Mouse (Mus musculus): ENCODE measurements around the gene Fam136a. TPM values are rescaled to one million over a fixed set of nuclear protein-coding genes. Genes with fewer than 3 reads are reported as not detected.
A peak's percentile ranks its signal among the peaks of the same experiment; 100 is the strongest.

Gene Fam136a
- total and polyA plus RNA-seq, 3 experiments, result 152 to 339 (median 160) TPM

- DNase-seq (ENCODE audit: extremely low read depth), result no peak
- Histone ChIP-seq H3K27ac (ENCODE audit: insufficient read depth, low read depth) (no peak overlapping the region), H3K9ac (ENCODE audit: insufficient read depth, low read depth) (no peak overlapping the region), H3K27me3 (replicated peaks) (no peaks in the 10 kb centered on the region), H3K4me1 (ENCODE audit: control insufficient read depth in 1 of 2, insufficient read depth in 2 of 2) (peaks cover 0 to 8% of the 10 kb centered on the region in 2 experiments; a peak in 3 of 4 replicates), H3K4me3 (replicated peaks in 1 of 3; ENCODE audit: low read depth in 2 of 3, low read length in 2 of 3, poor library complexity in 1 of 3) (no peak overlapping the region), H3K79me2 (replicated peaks; ENCODE audit: control insufficient read depth, extremely low read depth, insufficient read depth, poor library complexity, severe bottlenecking) (no peaks in the 10 kb centered on the region; the same call in 1 of the 2 replicates), H3K36me3 (replicated peaks in 1 of 2; ENCODE audit: control insufficient read depth in 1 of 2, insufficient read depth in 1 of 2, low read length in 1 of 2) (peaks cover 40 to 64% of the 10 kb centered on the region in 2 experiments), H3K9me3 (replicated peaks; ENCODE audit: low read length) (no peaks in the 10 kb centered on the region), H3K4me2 (ENCODE audit: insufficient read depth, low read depth, poor library complexity, severe bottlenecking) (no peak overlapping the region)
- in situ Hi-C loops (cut with MboI; ENCODE audit: low pct_ligation_motif_present, low pct_unique_long_range_greater_than_20kb, low sequenced_read_pairs), result no loop called here
- TF ChIP-seq ZKSCAN1 (IDR thresholded peaks at IDR 0.05; ENCODE audit: borderline replicate concordance, low read depth, low read length) (no peak), CTCF (conservative IDR thresholded peaks at IDR 0.05 in 1 of 2, IDR thresholded peaks at IDR 0.05 in 1 of 2; ENCODE audit: low read depth in 2 of 2, low read length in 2 of 2) (peak; percentile 36 to 49; a peak in 3 of 4 replicates), RAD21 (IDR thresholded peaks at IDR 0.05; ENCODE audit: low read depth, low read length) (peak; percentile 14)
- dilution Hi-C loops (cut with MboI; ENCODE audit: extremely low pct_ligation_motif_present, extremely low pct_unique_long_range_greater_than_20kb, low sequenced_read_pairs), result no loop called here
Observed at GRCm38 (mm10) chr6:86391326-86391725, 25.9 kb downstream of the Fam136a start.

GRCm38 (mm10) chr6:86393187-86393586, 27.7 kb downstream of the Fam136a start:
- H3K27ac ChIP-seq (ENCODE audit: insufficient read depth, low read depth), result no peak overlapping the region
- peaks cover 3 to 18% of the 10 kb centered on the region in 2 experiments; a peak in 3 of 4 replicates for H3K4me1 ChIP-seq (ENCODE audit: control insufficient read depth in 1 of 2, insufficient read depth in 2 of 2)
- no peak overlapping the region for H3K9ac ChIP-seq (ENCODE audit: insufficient read depth, low read depth)
- no peak overlapping the region for H3K4me3 ChIP-seq (replicated peaks in 1 of 3; ENCODE audit: low read depth in 2 of 3, low read length in 2 of 3, poor library complexity in 1 of 3)
- no peak for TF ChIP-seq IRF4 (IDR thresholded peaks at IDR 0.05; ENCODE audit: low read depth, low read length)
- TF ChIP-seq GABPA (IDR thresholded peaks at IDR 0.05; ENCODE audit: insufficient replicate concordance, low read depth, low read length), result no peak
- TF ChIP-seq ZC3H11A (IDR thresholded peaks at IDR 0.05; ENCODE audit: low read depth, low read length), result no peak
- TF ChIP-seq CTCF (conservative IDR thresholded peaks at IDR 0.05 in 1 of 2, IDR thresholded peaks at IDR 0.05 in 1 of 2; ENCODE audit: low read depth in 2 of 2, low read length in 2 of 2), result peak in 1 of 2 experiments; percentile 31; a peak in 2 of 4 replicates
- no peak for TF ChIP-seq ETS1 (conservative IDR thresholded peaks at IDR 0.05; ENCODE audit: low read depth, low read length)
- no peak for TF ChIP-seq BHLHE40 (IDR thresholded peaks at IDR 0.05; ENCODE audit: low read depth, low read length)
- no peaks in the 10 kb centered on the region for H3K27me3 ChIP-seq (replicated peaks)
- H3K79me2 ChIP-seq (replicated peaks; ENCODE audit: control insufficient read depth, extremely low read depth, insufficient read depth, poor library complexity, severe bottlenecking), result no peaks in the 10 kb centered on the region; the same call in 1 of the 2 replicates
- H3K9me3 ChIP-seq (replicated peaks; ENCODE audit: low read length), result no peaks in the 10 kb centered on the region
- no peak for DNase-seq (ENCODE audit: extremely low read depth)
- in situ Hi-C loops (cut with MboI; ENCODE audit: low pct_ligation_motif_present, low pct_unique_long_range_greater_than_20kb, low sequenced_read_pairs) (no loop called here), dilution Hi-C loops (cut with MboI; ENCODE audit: extremely low pct_ligation_motif_present, extremely low pct_unique_long_range_greater_than_20kb, low sequenced_read_pairs) (no loop called here)
- no peak overlapping the region for H3K4me2 ChIP-seq (ENCODE audit: insufficient read depth, low read depth, poor library complexity, severe bottlenecking)
- peaks cover 37 to 52% of the 10 kb centered on the region in 2 experiments for H3K36me3 ChIP-seq (replicated peaks in 1 of 2; ENCODE audit: control insufficient read depth in 1 of 2, insufficient read depth in 1 of 2, low read length in 1 of 2)

- in situ Hi-C loops (cut with MboI; ENCODE audit: low pct_ligation_motif_present, low pct_unique_long_range_greater_than_20kb, low sequenced_read_pairs) (no loop called here), dilution Hi-C loops (cut with MboI; ENCODE audit: extremely low pct_ligation_motif_present, extremely low pct_unique_long_range_greater_than_20kb, low sequenced_read_pairs) (no loop called here)
Observed at GRCm38 (mm10) chr6:86394078-86394720, 28.8 kb downstream of the Fam136a start.

More at GRCm38 (mm10) chr6:86394078-86394720, 28.8 kb downstream of the Fam136a start:
- peaks cover 3% of the 10 kb centered on the region for H3K27me3 ChIP-seq (replicated peaks)
- no peak overlapping the region for H3K4me3 ChIP-seq (replicated peaks in 1 of 3; ENCODE audit: low read depth in 2 of 3, low read length in 2 of 3, poor library complexity in 1 of 3)
- DNase-seq (ENCODE audit: extremely low read depth), result no peak
- H3K79me2 ChIP-seq (replicated peaks; ENCODE audit: control insufficient read depth, extremely low read depth, insufficient read depth, poor library complexity, severe bottlenecking), result no peaks in the 10 kb centered on the region; the same call in 1 of the 2 replicates
- H3K4me2 ChIP-seq (ENCODE audit: insufficient read depth, low read depth, poor library complexity, severe bottlenecking), result no peak overlapping the region
- TF ChIP-seq JUN (IDR thresholded peaks at IDR 0.05; ENCODE audit: insufficient read depth, low read depth, low read length), result no peak
- TF ChIP-seq MXI1 (IDR thresholded peaks at IDR 0.05; ENCODE audit: low read depth, low read length), result no peak
- no peak for TF ChIP-seq CTCF (conservative IDR thresholded peaks at IDR 0.05 in 1 of 2, IDR thresholded peaks at IDR 0.05 in 1 of 2; ENCODE audit: low read depth in 2 of 2, low read length in 2 of 2)
- no peak for TF ChIP-seq KAT2A (IDR thresholded peaks at IDR 0.05; ENCODE audit: insufficient replicate concordance, low read length)
- no peak for TF ChIP-seq PAX5 (IDR thresholded peaks at IDR 0.05; ENCODE audit: low read length)
- H3K4me1 ChIP-seq (ENCODE audit: control insufficient read depth in 1 of 2, insufficient read depth in 2 of 2), result peaks cover 3 to 18% of the 10 kb centered on the region in 2 experiments; a peak in 3 of 4 replicates
- H3K27ac ChIP-seq (ENCODE audit: insufficient read depth, low read depth), result no peak overlapping the region
- no peak overlapping the region for H3K9ac ChIP-seq (ENCODE audit: insufficient read depth, low read depth)
- no peaks in the 10 kb centered on the region for H3K9me3 ChIP-seq (replicated peaks; ENCODE audit: low read length)
- H3K36me3 ChIP-seq (replicated peaks in 1 of 2; ENCODE audit: control insufficient read depth in 1 of 2, insufficient read depth in 1 of 2, low read length in 1 of 2), result peaks cover 28 to 42% of the 10 kb centered on the region in 2 experiments

Data from CH12.LX (cell line).